Mouse (Mus musculus): Measurements from ENCODE around the gene Nr2f2.

Nr2f2 gene

DNA sequence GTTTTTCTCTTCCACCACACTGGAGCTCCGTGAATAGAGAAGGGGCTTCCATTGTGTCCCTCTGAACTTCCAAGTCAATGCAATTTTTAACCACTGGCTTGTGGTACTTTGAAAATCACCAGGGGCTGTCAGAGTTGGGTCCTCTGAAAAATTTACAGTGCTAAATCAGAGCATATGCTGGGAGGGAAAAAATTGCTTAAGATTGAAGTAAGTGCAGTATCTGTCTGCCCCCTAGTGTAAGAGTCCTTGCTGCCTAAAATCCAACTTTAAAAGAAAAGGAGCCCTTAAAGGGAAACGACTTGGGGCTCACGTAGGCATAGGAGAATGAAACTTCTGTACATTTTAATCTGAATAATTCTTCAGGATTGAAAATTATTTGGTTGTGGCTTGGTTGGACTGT, 1.7 kb downstream of the Nr2f2 start:
- DNase-seq = no peak

- no peak for DNase-seq
Measured at GRCm38 (mm10) chr7:70363351-70363750, 3.2 kb downstream of the Nr2f2 start.

DNA sequence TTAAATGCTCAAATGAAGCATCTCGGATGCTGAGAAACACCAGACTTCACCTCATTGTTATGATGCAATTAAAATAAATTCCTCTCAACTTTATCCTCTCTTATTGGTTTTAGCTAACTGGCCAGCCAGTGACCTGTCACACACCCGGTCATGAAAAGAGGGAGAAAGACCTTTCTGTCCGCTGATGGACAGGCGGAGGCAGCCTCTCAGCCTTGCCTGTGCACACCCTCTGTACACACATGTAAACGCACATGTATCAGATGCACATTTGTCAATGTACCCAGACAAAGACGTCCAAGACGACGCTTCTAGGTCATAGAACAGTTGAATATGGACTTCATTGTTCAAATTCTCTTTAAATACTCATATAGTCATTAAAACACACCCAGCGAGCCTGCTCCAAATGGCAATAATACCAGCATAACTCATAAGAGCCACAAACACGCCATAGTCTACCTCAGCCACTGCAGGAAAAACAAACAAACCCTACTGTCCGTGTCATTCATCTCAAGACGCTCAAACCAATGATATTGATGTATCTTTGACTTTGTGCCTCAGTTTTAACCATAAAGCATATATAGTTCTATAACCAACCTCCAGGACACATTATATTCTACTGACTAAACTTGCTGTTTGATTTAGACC, 3.9 kb downstream of the Nr2f2 start:
- DNase-seq = no peak

DNA sequence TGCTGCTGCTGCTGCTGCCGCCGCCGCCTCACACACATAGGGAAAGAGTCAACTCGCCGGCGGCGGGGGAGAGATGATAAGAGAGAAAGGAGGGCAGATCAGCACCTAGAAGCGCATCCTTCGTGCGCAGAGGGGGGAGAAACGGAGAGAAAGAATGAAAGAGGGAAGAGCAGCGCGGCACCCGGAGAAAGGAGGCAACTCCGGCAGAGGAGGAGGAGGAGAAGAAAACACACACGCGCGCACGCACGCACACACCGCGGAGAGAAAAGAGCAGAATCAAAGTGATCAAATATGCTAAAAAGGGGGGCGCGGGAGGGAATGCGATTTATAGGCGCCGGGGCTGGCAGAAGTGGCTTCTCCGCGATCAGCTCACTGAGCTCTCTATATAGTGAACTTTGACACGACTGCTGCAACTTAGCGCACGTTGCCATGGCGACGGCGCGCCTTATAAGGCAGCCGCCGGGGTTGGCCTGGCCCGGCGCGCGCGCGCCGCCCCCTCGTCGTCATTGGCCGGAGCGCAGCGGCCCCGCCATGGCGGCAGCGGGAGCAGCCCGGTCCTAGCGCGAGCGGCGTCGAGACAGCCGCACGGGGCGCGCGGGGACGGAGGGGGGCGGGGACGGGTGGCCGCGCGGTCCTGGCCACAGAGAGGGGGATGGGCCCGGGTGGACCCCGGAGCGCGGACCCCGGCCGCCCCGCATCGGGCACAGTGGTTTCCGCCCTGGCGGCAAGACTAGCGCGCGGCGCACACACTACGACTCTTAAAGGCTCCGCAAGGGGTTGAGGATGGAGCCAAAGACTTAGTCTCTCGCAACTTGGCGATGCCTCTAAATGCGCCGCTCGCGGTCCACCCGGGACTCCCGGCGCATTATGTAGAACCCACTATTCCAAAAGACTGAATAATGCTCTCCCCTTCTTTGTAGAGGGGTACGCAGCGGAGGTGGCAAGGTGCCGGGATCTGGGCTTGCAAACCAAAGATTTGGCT, 4.9 kb downstream of the Nr2f2 start:
- DNase-seq = peak; percentile 75

DNA sequence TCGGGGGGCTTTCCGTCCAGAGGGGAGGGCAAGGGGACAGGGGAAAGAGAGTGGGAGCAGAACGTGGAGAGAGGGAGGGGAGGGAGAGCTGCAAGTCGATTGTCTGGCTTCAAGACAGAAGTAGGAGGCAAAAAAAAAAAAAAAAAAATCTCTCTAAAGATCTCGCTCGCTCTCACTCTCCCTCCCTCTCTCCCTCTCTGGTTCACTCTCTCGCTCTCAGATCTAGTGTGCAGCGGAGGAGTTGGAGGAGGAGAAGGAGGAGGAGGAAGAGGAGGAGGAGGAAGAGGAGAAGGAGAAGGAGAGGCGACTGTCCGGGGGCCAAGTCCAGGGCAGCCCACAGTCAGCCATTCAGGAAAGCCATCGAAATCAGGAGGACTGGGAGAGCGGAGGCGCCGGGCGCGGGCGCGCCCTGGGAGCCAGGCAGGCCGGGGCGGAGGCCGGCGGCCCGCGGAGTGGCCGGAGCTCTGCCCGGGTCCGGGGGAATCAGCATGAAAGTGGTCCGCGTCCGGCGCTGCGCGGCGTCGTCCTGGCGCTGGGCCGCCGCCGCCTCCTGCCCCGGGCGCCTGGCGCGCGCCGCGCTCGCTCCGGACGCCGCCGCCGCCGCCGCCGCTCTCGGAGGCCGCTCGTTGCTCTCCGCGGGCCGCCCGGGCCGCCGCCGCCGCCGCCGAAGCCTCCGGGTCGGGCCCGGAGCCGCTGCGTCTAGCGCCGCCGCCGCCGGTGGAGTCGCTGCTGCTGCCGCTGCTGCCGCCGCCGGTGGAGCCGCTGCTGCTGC, 5.7 kb downstream of the Nr2f2 start:
- no peak for DNase-seq

DNA sequence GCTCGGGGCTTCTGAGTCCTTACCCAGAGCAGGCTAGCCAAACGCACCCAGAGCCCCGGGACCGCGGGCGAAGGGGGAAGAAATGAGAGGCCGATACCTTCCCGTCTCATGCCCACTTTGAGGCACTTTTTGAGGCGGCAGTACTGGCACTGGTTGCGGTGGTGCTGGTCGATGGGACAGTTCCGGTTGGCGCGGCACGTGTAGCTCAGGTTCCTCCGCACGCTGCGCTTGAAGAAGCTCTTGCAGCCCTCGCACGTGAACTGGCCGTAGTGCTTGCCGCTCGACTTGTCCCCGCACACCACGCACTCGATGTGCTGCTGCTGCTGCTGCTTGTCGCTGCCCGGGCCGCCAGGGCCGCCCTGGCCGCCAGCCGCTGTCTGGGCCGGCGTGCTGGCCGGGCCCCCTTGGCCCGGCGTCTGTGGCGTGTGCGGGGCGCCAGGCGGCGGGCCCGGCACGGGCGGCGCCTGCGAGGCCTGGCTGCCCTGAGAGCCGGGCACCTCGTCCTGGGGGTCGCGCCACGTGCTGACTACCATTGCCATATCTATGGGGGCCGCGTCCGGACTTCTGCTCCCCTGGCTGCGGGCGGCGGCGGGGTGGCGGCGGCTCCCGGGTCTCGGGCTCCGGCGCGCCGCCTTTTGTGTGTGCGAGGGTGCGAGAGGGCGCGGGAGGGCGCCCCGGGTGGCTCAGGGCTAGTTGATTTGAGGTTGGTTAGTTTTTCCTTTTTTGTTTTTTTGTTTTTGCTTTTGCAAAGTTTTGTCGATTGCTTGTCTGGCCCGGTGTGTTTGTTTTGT, 6.5 kb downstream of the Nr2f2 start:
- DNase-seq = no peak

- no peak for DNase-seq
Measured at GRCm38 (mm10) chr7:70358848-70359591, 7.5 kb downstream of the Nr2f2 start.

DNA sequence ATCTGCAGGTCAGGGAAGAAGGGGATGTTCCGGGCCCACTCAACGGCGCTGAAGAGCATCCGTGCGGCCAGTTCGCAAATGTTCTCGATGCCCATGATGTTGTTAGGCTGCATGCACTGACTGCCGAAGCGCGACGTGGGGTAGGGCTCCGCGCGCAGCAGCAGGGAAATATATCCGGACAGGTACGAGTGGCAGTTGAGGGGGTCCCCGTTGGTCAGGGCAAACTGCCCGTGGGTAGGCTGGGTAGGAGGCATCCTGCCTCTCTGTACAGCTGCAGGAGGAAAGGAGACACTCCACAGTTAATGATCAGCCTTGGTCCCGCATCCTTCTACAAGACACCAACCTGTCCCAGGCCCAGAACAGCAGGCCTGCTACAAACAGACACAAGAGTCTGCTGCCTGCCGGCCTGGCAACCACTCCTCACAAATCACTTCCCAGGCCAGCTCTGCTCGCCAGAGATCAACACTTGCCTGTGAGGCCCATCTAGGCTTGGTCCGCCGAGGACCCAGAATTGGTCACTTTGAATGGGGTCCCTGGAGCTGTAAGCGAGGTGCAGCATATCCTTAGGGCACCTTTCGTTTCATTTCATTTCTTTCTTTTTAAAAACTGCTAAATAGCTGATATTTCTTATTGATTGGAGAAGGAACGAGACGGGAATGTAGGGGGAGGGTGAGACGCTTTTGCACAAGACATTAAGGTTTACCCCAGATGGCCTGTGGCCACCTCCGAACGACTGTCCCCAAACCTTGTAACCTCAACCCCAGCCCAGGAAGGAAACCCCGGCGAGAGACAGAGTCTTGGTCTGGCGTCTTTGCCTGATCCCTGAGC, 8.3 kb downstream of the Nr2f2 start:
- no peak for DNase-seq

DNA sequence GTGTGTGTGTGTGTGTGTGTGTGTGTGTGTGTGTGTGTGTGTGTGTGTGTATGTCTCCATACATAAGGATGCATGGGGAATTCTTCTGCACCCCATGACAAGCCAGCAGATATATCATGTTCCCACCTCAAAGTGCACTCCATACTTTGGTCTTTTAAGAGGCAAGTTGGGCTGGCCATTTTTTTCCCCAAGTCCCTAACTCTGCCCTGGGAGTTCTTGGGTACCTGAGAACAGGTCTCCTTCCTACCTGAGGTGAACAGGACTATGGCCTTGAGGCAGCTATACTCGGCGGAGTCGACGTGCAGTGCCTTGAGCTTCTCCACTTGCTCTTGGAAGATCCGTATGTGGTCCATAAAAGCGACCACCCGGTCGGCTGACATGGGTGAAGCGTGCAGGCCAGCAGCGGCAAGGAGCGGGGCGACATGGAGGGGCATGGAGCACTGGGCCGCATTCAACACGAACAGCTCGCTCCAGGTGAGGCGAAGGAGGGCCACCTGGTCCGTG, 9.0 kb downstream of the Nr2f2 start:
- DNase-seq = no peak

DNA sequence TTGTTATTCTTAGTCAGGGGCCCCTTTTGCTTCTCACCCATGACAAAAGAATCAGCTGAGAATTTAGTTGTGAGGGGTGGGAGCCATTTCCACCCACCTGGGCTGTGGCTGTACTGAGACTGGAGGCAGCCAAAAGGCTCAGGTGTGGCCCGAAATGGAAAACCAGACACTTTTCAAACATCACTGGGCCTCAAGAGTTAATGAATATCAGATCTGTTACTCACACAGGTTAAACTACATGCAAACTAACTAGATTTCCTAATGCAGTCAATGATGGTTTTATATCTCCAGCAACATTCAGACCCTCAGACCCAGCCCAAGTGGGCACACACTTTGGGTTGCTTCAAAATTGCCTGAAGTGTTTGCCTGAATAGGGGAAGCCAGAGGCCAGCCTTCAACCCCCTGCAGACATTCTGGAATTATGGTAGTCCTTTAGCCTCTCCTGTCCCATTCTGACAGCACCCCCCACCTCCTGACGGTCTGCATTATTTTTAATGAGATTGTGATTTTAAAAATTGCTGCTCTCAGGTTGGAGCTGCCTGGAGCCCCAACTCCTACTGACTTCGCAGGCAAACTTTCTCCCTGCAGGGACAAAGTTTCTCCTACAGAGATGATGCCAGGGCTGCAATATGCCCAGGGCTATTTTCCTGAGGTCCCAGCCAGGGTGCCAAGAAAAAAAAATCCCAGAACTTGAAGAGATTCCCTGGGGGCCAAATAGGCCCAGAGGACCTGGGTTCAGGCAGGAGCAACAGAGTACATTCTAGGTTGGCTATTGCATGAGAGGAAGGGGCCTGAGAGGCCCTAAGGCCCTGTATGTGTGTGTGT, 9.6 kb downstream of the Nr2f2 start:
- DNase-seq = no peak

DNA sequence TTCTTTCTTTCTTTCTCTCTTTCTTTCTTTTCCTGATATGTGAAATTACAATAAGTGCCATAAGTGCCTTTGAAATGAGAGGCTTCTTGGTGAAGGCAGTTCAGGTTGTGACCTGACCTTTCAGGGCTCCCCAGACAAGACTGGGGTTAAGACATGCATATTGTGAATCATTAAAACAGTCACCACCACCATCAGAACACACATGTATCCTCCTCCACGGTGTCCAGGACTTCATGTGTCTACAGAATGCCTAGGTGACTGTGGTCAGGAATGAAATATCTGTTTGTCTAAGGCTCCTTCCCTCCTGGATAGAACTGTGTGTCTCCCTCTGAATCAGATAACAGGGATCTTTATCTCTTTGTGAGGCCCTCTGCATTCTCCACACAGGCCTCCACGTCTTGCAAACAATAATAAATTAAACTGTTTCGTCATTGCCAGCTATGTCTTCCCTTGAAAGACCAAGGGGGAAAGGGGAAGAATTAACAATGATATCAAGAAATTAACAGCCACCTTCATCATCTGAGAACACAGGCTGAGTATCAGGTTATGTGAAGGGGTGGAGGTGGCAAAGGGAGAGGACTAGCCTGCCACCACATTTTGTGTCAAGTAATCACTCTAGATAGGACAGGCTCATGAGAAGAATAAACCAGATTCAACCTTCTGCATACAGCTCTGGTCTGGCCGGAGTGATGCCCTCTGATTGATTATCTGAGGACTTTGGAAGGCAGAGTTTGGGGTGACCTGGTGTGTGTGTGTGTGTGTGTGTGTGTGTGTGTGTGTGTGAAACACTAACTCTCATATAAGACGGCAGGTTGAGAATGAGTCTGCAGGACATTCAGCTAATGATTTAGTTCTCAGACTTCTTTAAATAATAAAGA, 10.6 kb downstream of the Nr2f2 start:
- no peak for DNase-seq

- DNase-seq = no peak
Measured at GRCm38 (mm10) chr7:70355357-70355620, 11.2 kb downstream of the Nr2f2 start.

DNA sequence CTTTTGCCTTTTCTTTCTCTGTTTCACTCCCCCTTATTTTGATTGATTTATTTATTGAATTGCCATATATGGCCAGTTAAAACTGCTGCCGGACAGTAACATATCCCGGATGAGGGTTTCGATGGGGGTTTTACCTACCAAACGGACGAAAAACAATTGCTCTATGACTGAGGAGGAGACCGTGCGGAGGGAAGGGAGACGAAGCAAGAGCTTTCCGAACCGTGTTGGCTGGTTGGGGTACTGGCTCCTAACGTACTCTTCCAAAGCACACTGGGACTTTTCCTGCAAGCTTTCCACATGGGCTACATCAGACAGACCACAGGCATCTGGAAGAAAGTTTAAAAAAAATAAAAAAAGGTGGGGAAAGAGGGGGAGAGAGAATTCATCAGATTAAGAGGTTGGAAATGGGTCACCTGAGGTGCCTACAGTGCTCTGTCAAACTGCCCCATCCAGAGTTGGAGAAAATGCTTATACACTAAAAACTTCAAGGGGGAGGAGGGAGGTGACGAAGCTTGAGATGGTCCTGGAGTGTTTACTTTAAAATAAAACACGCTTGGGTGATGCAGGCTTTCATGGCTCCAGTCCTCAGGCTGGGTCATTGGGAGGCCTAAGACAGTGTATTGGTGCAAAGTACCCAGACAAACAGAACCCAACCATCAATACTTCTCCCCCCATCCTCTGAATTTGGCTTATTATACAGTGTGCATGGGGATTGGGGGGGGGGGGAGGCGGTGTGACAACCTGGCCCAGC, 11.8 kb downstream of the Nr2f2 start:
- no peak for DNase-seq

GRCm38 (mm10) chr7:70353151-70353550, 13.4 kb downstream of the Nr2f2 start:
- no peak for DNase-seq

DNA sequence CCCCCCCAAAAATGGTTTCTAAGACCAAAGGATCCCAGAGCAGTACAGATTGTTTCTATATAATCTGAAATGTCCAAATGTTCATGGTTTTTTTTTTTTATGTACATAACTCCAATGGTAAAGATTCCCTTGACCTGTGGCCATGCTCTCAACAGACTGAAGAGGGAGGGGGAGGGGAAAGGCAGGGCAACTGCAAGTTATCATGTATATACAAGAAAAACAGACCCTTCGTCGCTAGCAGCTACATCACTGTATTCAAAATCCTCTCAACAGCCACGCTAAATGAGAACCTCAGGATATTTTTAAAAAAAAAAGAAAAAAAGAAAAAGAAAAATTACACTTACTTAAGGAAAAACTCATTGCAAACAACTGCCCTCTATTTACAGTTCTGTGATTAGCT, 13.9 kb downstream of the Nr2f2 start:
- no peak for DNase-seq

DNA sequence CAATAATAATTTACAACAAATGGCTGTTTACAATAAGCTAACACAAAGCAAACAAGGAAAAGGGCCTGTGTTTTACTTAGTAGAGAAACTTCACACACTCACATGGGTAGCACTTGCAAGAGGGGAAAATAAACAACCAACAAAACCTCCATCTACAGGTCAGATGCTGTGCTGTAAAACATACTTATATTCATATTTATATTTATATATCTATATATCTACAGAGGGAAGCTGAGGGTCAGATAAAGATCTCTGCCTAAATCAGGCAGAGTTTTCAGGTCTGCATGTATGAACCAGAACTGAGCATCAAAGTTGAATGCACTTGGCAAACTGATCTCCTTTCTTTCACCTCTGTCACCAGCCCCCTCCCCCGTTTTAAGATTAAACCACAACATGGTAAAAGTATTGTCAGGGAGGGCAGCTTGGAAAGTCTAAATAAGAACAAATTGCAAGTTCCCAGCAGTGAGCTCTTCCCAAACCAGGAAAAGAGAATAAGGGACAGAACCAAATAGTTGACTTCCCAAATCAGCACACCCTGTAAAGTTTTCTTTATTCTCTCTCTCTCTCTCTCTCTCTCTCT, 14.5 kb downstream of the Nr2f2 start:
- DNase-seq = no peak

GRCm38 (mm10) chr7:70350781-70351551, 15.6 kb downstream of the Nr2f2 start:
- no peak for DNase-seq
